Mouse (Mus musculus): ENCODE data around the gene Rhpn2. TPM values are rescaled to one million over a fixed set of nuclear protein-coding genes. Genes with fewer than 3 reads are reported as not detected.

The Rhpn2 gene
- total and polyA plus RNA-seq, 3 experiments = 3.0 to 4.2 (median 3.1) TPM

DNA sequence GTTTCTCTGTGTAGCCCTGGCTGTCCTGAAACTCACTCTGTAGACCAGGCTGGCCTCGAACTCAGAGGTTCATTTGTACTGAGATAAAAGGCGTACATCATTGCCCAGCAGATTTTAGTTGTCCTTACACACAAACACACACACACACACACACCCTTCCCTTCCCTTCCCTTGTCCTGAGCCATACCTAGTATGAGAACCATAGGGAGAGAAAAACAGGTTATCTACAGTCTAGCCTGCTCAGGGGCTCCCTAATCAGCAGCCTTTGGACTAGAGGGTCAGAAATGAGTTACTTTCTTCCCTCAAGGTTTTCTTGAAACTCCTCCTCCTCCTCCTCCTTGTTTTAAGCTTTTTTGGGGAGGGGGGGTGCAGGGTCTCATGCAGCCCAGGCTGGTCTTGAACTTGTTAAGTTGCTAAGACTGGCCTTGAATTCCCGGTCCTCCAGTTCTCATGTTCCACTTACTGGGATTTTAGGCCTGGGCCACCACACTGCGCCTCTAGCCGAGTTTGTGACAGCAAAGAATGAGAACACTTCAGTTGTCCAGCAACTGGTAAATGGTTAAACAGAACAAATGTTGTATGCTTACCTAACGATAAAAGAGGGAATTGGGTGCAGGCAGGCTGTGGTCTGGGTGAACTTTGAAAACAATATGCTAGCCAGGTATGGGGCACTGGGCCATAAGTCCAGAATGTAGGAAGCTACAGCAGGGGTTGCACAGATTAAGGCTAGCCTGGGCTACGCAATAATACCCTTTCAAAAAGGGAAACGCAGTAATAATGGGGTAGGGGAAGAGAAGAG, 16.1 kb downstream of the Rhpn2 start:
- 90% methylated on average over 8 of the region's 8 CpGs for WGBS
- no peaks in the 10 kb centered on the region for H3K27me3 ChIP-seq (ENCODE audit: control insufficient read depth, insufficient read depth, low read length)
- TF ChIP-seq EP300 (IDR thresholded peaks at IDR 0.05; ENCODE audit: insufficient read depth, low read depth, low read length) = no peak
- no peak for TF ChIP-seq CTCF (IDR thresholded peaks at IDR 0.05)
- no peak for TF ChIP-seq POLR2A (IDR thresholded peaks at IDR 0.05; ENCODE audit: insufficient read depth, low read depth, low read length)
- no peaks in the 10 kb centered on the region for H3K36me3 ChIP-seq (ENCODE audit: control insufficient read depth, insufficient read depth, low read length)
- H3K4me1 ChIP-seq (ENCODE audit: control insufficient read depth, insufficient read depth, low read length) = no peaks in the 10 kb centered on the region; the same call in 1 of the 2 replicates
- no peaks in the 10 kb centered on the region for H3K79me2 ChIP-seq (replicated peaks; ENCODE audit: control insufficient read depth, insufficient read depth, low read length)
- H3K9ac ChIP-seq (ENCODE audit: low read depth, low read length) = no peak overlapping the region
- DNase-seq = no peak
- intact Hi-C loops (cut with DNase I) = no loop called here
- H3K27ac ChIP-seq = no peak overlapping the region
- no peak overlapping the region for H3K4me3 ChIP-seq

DNA sequence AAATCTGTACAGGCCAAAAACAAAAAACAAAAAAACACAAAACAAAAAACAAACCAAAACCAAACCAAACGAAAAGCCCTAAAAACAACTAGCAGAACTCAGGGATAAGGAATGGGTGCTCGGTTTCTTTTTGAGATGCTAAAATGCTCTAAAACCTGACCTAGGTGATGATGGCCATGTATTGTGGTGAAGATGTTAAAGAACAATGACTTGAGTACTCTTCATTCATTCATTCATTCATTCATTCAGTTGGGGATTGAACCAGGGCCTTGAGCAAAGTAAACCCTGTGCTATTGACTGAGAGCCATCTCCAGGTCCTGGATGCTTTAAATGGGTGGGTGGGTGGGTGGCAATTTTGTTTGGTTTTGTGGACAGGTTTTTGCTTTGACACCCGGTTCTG, 17.2 kb downstream of the Rhpn2 start:
- H3K27me3 ChIP-seq (ENCODE audit: control insufficient read depth, insufficient read depth, low read length) = no peaks in the 10 kb centered on the region
- WGBS = 84% methylated on average over 3 of the region's 3 CpGs

DNA sequence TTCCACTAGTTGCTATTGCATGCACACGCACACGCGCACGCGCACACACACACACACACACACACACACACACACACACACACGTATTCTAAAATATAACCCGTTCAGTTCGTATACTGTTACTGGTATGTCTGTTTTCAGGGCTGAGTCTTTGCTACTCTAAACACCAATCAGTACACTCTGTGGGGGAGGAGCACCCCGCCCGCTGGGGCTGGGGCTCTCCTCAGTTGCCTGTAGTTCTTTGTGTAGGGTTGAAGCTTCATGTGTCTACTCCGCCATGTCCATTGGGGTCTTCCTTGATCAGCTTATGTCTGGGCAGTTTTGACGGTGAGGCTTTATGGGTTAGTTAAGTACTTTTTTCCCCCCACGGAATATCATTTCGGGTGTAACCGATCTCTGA, 19.3 kb downstream of the Rhpn2 start:
- Histone ChIP-seq H3K36me3 (ENCODE audit: control insufficient read depth, insufficient read depth, low read length) (no peaks in the 10 kb centered on the region), H3K4me1 (ENCODE audit: control insufficient read depth, insufficient read depth, low read length) (no peaks in the 10 kb centered on the region; the same call in 1 of the 2 replicates), H3K79me2 (replicated peaks; ENCODE audit: control insufficient read depth, insufficient read depth, low read length) (no peaks in the 10 kb centered on the region), H3K27ac (no peak overlapping the region), H3K9ac (ENCODE audit: low read depth, low read length) (no peak overlapping the region), H3K27me3 (ENCODE audit: control insufficient read depth, insufficient read depth, low read length) (no peaks in the 10 kb centered on the region), H3K4me3 (no peak overlapping the region)
- TF ChIP-seq CTCF (IDR thresholded peaks at IDR 0.05) = no peak
- no peak for TF ChIP-seq EP300 (IDR thresholded peaks at IDR 0.05; ENCODE audit: insufficient read depth, low read depth, low read length)
- TF ChIP-seq POLR2A (IDR thresholded peaks at IDR 0.05; ENCODE audit: insufficient read depth, low read depth, low read length) = no peak
- intact Hi-C loops (cut with DNase I) = no loop called here
- 96% methylated on average over 15 of the region's 15 CpGs for WGBS
- no peak for DNase-seq

More for the DNA sequence above, 17.2 kb downstream of the Rhpn2 start:
- H3K36me3 ChIP-seq (ENCODE audit: control insufficient read depth, insufficient read depth, low read length) = no peaks in the 10 kb centered on the region
- intact Hi-C loops (cut with DNase I) = no loop called here
- DNase-seq = no peak
- H3K27ac ChIP-seq = no peak overlapping the region
- H3K4me3 ChIP-seq = no peak overlapping the region
- TF ChIP-seq POLR2A (IDR thresholded peaks at IDR 0.05; ENCODE audit: insufficient read depth, low read depth, low read length) = no peak
- no peak for TF ChIP-seq EP300 (IDR thresholded peaks at IDR 0.05; ENCODE audit: insufficient read depth, low read depth, low read length)
- TF ChIP-seq CTCF (IDR thresholded peaks at IDR 0.05) = no peak
- H3K9ac ChIP-seq (ENCODE audit: low read depth, low read length) = no peak overlapping the region
- no peaks in the 10 kb centered on the region; the same call in 1 of the 2 replicates for H3K4me1 ChIP-seq (ENCODE audit: control insufficient read depth, insufficient read depth, low read length)
- H3K79me2 ChIP-seq (replicated peaks; ENCODE audit: control insufficient read depth, insufficient read depth, low read length) = no peaks in the 10 kb centered on the region

DNA sequence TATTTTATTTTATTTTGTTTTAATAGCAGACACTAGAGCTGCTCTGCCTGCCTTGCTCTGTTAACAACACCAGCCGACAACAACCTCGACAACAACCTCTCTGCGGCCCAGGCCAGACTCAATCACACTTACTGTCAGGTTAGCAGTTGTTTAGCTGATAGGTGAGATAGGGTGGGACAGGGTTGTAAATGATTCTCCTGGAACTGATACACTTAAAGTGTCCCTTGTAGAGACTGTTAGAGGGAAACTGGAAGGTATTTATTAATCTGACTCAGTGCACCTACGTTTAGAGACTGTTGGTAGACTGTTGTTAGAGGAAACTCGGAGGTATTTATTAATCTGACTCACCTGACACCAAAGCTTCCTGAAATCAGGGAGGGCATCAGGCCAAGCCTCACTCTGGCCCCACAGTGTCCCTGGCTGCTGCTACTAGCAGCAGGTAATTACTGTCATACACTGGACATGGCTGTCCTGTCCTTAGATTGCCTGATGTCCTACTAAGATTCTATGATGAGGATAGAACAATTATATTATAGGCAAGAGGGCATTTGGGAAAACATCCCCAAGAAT, 21.4 kb downstream of the Rhpn2 start:
- Histone ChIP-seq H3K27me3 (ENCODE audit: control insufficient read depth, insufficient read depth, low read length) (no peaks in the 10 kb centered on the region), H3K4me3 (no peak overlapping the region), H3K36me3 (ENCODE audit: control insufficient read depth, insufficient read depth, low read length) (no peaks in the 10 kb centered on the region), H3K27ac (no peak overlapping the region), H3K79me2 (replicated peaks; ENCODE audit: control insufficient read depth, insufficient read depth, low read length) (no peaks in the 10 kb centered on the region), H3K4me1 (ENCODE audit: control insufficient read depth, insufficient read depth, low read length) (no peaks in the 10 kb centered on the region), H3K9ac (ENCODE audit: low read depth, low read length) (no peak overlapping the region)
- TF ChIP-seq CTCF (IDR thresholded peaks at IDR 0.05) (no peak), EP300 (IDR thresholded peaks at IDR 0.05; ENCODE audit: insufficient read depth, low read depth, low read length) (no peak), POLR2A (IDR thresholded peaks at IDR 0.05; ENCODE audit: insufficient read depth, low read depth, low read length) (no peak)
- 70% methylated on average over 5 of the region's 5 CpGs for WGBS
- intact Hi-C loops (cut with DNase I) = no loop called here
- no peak for DNase-seq

DNA sequence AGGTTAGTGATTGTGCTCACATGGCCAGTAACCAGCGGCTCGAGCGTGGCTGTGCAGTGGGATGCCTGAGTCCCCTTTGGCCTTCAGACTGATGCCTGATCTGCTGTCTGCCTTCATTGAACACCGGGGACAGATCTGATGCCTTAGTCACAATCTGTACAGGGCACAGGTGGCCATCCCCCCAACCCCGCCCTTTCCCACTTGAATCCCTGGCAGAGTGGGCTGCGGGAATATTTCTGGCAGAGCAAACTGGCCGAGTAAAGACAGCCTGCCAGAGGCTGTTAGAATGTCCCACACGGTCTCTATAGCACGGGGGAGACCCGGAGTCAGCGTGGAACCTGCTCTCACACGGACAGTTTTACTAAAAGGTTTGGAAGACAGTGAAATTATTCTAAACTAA, 23.7 kb downstream of the Rhpn2 start:
- Histone ChIP-seq H3K79me2 (replicated peaks; ENCODE audit: control insufficient read depth, insufficient read depth, low read length) (no peaks in the 10 kb centered on the region), H3K27ac (no peak overlapping the region), H3K9ac (ENCODE audit: low read depth, low read length) (no peak overlapping the region), H3K27me3 (ENCODE audit: control insufficient read depth, insufficient read depth, low read length) (no peaks in the 10 kb centered on the region), H3K4me3 (no peak overlapping the region), H3K36me3 (ENCODE audit: control insufficient read depth, insufficient read depth, low read length) (no peaks in the 10 kb centered on the region), H3K4me1 (ENCODE audit: control insufficient read depth, insufficient read depth, low read length) (no peaks in the 10 kb centered on the region)
- intact Hi-C loops (cut with DNase I) = no loop called here
- TF ChIP-seq POLR2A (IDR thresholded peaks at IDR 0.05; ENCODE audit: insufficient read depth, low read depth, low read length) (no peak), EP300 (IDR thresholded peaks at IDR 0.05; ENCODE audit: insufficient read depth, low read depth, low read length) (no peak)
- 79% methylated on average over 12 of the region's 12 CpGs for WGBS
- DNase-seq = no peak

DNA sequence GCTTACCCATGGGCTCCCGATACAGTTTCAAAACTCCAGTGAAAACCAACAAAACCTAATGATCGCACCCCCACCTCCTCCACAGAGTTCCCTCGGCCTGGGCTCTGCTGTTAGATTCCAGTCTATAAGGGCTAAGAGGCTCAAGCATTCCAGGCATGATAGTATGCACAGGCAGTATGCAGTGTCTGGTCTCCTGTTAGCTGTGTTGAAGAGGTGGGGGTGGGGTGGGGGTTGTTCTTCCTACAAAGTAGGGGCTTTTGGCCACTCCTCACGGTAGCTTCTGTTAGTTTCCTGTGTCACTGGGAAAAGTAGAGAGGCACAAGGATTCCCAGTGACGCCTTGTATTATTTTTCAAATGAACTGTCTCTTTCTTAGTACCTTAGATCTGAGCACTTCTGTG, 28.3 kb downstream of the Rhpn2 start:
- no peaks in the 10 kb centered on the region for H3K79me2 ChIP-seq (replicated peaks; ENCODE audit: control insufficient read depth, insufficient read depth, low read length)
- intact Hi-C loops (cut with DNase I) = no loop called here
- H3K27ac ChIP-seq = no peak overlapping the region
- H3K4me1 ChIP-seq (ENCODE audit: control insufficient read depth, insufficient read depth, low read length) = no peaks in the 10 kb centered on the region
- no peak overlapping the region for H3K9ac ChIP-seq (ENCODE audit: low read depth, low read length)
- 69% methylated on average over 5 of the region's 5 CpGs for WGBS
- no peak for DNase-seq
- H3K4me3 ChIP-seq = no peak overlapping the region
- no peaks in the 10 kb centered on the region for H3K27me3 ChIP-seq (ENCODE audit: control insufficient read depth, insufficient read depth, low read length)
- TF ChIP-seq CTCF (IDR thresholded peaks at IDR 0.05) (no peak), EP300 (IDR thresholded peaks at IDR 0.05; ENCODE audit: insufficient read depth, low read depth, low read length) (no peak), POLR2A (IDR thresholded peaks at IDR 0.05; ENCODE audit: insufficient read depth, low read depth, low read length) (no peak)
- H3K36me3 ChIP-seq (ENCODE audit: control insufficient read depth, insufficient read depth, low read length) = no peaks in the 10 kb centered on the region

Measured in heart, adult 2 months (tissue).